9 mouse cellular contexts compared by ENCODE assay signal in the genomic region with DNA sequence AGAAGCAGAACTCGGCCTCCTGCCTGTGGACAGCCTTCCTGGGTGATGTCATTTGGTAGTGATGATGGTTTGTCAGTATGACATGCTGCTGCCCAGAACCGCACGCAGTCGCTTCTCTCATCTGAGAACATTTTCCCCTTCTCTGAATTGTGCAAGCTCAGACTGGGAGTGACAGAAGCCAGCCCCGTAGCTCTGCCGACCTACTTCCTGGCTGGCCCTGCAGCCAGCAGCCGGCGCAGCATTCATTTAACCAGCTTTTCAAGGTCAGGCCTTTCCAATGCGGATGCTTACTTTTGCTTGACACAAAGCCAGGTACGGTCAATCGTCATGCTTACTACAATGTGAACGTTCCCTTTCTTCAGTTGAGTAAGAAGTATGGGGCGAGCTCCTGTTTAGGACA.
DNase-seq lines count a peak whose midpoint lies in the region; ATAC-seq and TF ChIP-seq lines count a peak whose summit lies in the region.
"Had no signal": no experiment of that assay in that cellular context is flagged by ENCODE, and none has a peak within 500 bp of the region (broad histone marks: within the 10 kb centered on the region; RNA-seq: fewer than 3 reads in every experiment).

No protein-coding gene starts in this region.

- no peak overlapping the region for H3K4me3 ChIP-seq in forebrain, postnatal 0 days (ENCODE audit: low read depth, low read length)
- no peak overlapping the region for H3K4me3 ChIP-seq in forebrain, embryonic 16.5 days (replicated peaks; ENCODE audit: low read length)
- H3K4me3 ChIP-seq in heart, adult 2 months: peak overlapping the region; percentile 23
- no peak overlapping the region for H3K4me3 ChIP-seq in lung, postnatal 0 days (ENCODE audit: low read depth, low read length)
- H3K4me3 ChIP-seq: limb, embryonic 12.5 days had no signal

- no peaks in the 10 kb centered on the region for H3K36me3 ChIP-seq in forebrain, postnatal 0 days (ENCODE audit: insufficient read depth)
- H3K36me3 ChIP-seq in forebrain, embryonic 16.5 days (ENCODE audit: control insufficient read depth, insufficient read depth): no peaks in the 10 kb centered on the region
- no peaks in the 10 kb centered on the region for H3K36me3 ChIP-seq in heart, adult 2 months (ENCODE audit: control insufficient read depth, insufficient read depth, low read length)
- H3K36me3 ChIP-seq in lung, postnatal 0 days (ENCODE audit: insufficient read depth, low read length): no peaks in the 10 kb centered on the region
- H3K36me3 ChIP-seq: limb, embryonic 12.5 days had no signal

- H3K4me1 ChIP-seq in forebrain, postnatal 0 days (ENCODE audit: insufficient read depth): no peaks in the 10 kb centered on the region
- H3K4me1 ChIP-seq in forebrain, embryonic 16.5 days (replicated peaks; ENCODE audit: control insufficient read depth, insufficient read depth, low read length): peaks cover 10% of the 10 kb centered on the region
- H3K4me1 ChIP-seq in heart, adult 2 months (ENCODE audit: control insufficient read depth, insufficient read depth, low read length): peaks cover 4% of the 10 kb centered on the region
- no peaks in the 10 kb centered on the region for H3K4me1 ChIP-seq in lung, postnatal 0 days (ENCODE audit: insufficient read depth, low read depth, low read length)

- WGBS in forebrain, postnatal 0 days: 41% methylated on average over 13 of the region's 13 CpGs
- 45% methylated on average over 13 of the region's 13 CpGs for WGBS in forebrain, embryonic 16.5 days
- WGBS in heart, adult 2 months: 15% methylated on average over 13 of the region's 13 CpGs
- 20% methylated on average over 13 of the region's 13 CpGs for WGBS in lung, postnatal 0 days

- H3K9ac ChIP-seq in forebrain, postnatal 0 days: no peak overlapping the region
- H3K9ac ChIP-seq in forebrain, embryonic 16.5 days (replicated peaks; ENCODE audit: low read depth, low read length): no peak overlapping the region
- no peak overlapping the region for H3K9ac ChIP-seq in heart, adult 2 months (ENCODE audit: low read depth, low read length)
- no peak overlapping the region for H3K9ac ChIP-seq in lung, postnatal 0 days (replicated peaks; ENCODE audit: low read depth)
- H3K9ac ChIP-seq: limb, embryonic 12.5 days had no signal

- TF ChIP-seq POLR2A in heart, adult 2 months (IDR thresholded peaks at IDR 0.05; ENCODE audit: insufficient read depth, low read depth, low read length): no peak

- TF ChIP-seq CTCF in forebrain, postnatal 0 days (IDR thresholded peaks at IDR 0.05; ENCODE audit: low read depth): no peak
- peak; percentile 15 for TF ChIP-seq CTCF in heart, adult 2 months (IDR thresholded peaks at IDR 0.05)
- TF ChIP-seq CTCF in lung, postnatal 0 days (IDR thresholded peaks at IDR 0.05): 0 out of 2 replicates have a peak, but pooled peaks have one; percentile 8

- DNase-seq in forebrain, postnatal 0 days: no peak
- DNase-seq in ZHBTc4 (ENCODE audit: low read depth, low spot score): peak; percentile 54
- DNase-seq in heart, adult 2 months: peak; percentile 40 to 67
- peak; percentile 79 for DNase-seq in lung, postnatal 0 days (ENCODE audit: low spot score)
- DNase-seq in thymus, postnatal 25 days: no peak
- no peak for DNase-seq in yolk sac, embryonic 10.5 days (ENCODE audit: low spot score)
- no peak for DNase-seq in ovary, adult 18-20 months (ENCODE audit: low spot score)

- H3K27me3 ChIP-seq in forebrain, postnatal 0 days (ENCODE audit: insufficient read depth, low read length): no peaks in the 10 kb centered on the region
- H3K27me3 ChIP-seq in forebrain, embryonic 16.5 days (replicated peaks; ENCODE audit: control insufficient read depth, insufficient read depth, low read length): no peaks in the 10 kb centered on the region
- H3K27me3 ChIP-seq in heart, adult 2 months (ENCODE audit: control insufficient read depth, insufficient read depth, low read length): no peaks in the 10 kb centered on the region
- no peaks in the 10 kb centered on the region for H3K27me3 ChIP-seq in lung, postnatal 0 days (replicated peaks; ENCODE audit: insufficient read depth, low read length)
- H3K27me3 ChIP-seq: limb, embryonic 12.5 days had no signal

- no peak for ATAC-seq in forebrain, postnatal 0 days
- ATAC-seq in forebrain, embryonic 16.5 days: no peak
- ATAC-seq in lung, postnatal 0 days: peak; percentile 86

- H3K27ac ChIP-seq in forebrain, postnatal 0 days (ENCODE audit: low read depth, low read length): no peak overlapping the region
- no peak overlapping the region for H3K27ac ChIP-seq in forebrain, embryonic 16.5 days (ENCODE audit: low read length)
- peak overlapping the region; percentile 82 for H3K27ac ChIP-seq in heart, adult 2 months
- H3K27ac ChIP-seq in lung, postnatal 0 days (ENCODE audit: low read length): no peak overlapping the region
- H3K27ac ChIP-seq: limb, embryonic 12.5 days had no signal

- 0 out of 2 replicates have a peak, but pooled peaks have one; percentile 14 for TF ChIP-seq EP300 in heart, adult 2 months (IDR thresholded peaks at IDR 0.05; ENCODE audit: insufficient read depth, low read depth, low read length)
- no peak for TF ChIP-seq EP300 in lung, postnatal 0 days (IDR thresholded peaks at IDR 0.05)

- H3K79me2 ChIP-seq in heart, adult 2 months (replicated peaks; ENCODE audit: control insufficient read depth, insufficient read depth, low read length): no peaks in the 10 kb centered on the region

- intact Hi-C loops in heart, adult 2 months (cut with DNase I): loop anchor here (5.0 to 10.0 kb wide), 2 partner anchors 71 to 258 kb away; no protein-coding TSS in a partner anchor

- no peaks in the 10 kb centered on the region for H3K9me3 ChIP-seq in forebrain, postnatal 0 days (ENCODE audit: low read length)
- no peaks in the 10 kb centered on the region for H3K9me3 ChIP-seq in forebrain, embryonic 16.5 days (ENCODE audit: control insufficient read depth, low read length)
- H3K9me3 ChIP-seq in lung, postnatal 0 days (ENCODE audit: low read length): no peaks in the 10 kb centered on the region
- H3K9me3 ChIP-seq: limb, embryonic 12.5 days had no signal

- H3K4me2 ChIP-seq in forebrain, postnatal 0 days (ENCODE audit: low read depth): peak overlapping the region; percentile 6; the same call in 1 of the 2 replicates
- no peak overlapping the region for H3K4me2 ChIP-seq in forebrain, embryonic 16.5 days (ENCODE audit: low read length)
- peak overlapping the region; percentile 28; the same call in 1 of the 2 replicates for H3K4me2 ChIP-seq in lung, postnatal 0 days (replicated peaks; ENCODE audit: low read depth, low read length)
- H3K4me2 ChIP-seq: limb, embryonic 12.5 days had no signal

Comparison
In these comparisons a context has a peak if more than half of its experiments do, and no peak if none do; other contexts are left out.
1. DNase-seq: peak in ZHBTc4 (single experiment), heart, adult 2 months (2 of 2) and lung, postnatal 0 days (single experiment); none in forebrain, postnatal 0 days (single experiment), thymus, postnatal 25 days (single experiment), yolk sac, embryonic 10.5 days (single experiment) and ovary, adult 18-20 months (single experiment).